Mouse (Mus musculus) liver, embryonic 11.5 days (tissue): Measurements from ENCODE around the gene Dscam. TPM values are rescaled to one million over a fixed set of nuclear protein-coding genes. Genes with fewer than 3 reads are reported as not detected.

Experiments used
- ATAC-seq: fragments of 200-750 bp; cut with Nextera tagmentation; replicated peaks from 2 replicates; pipeline ENCODE4 v1.8.0; 2017; ENCODE audit warnings: moderate number of reproducible peaks, mild to moderate bottlenecking, moderate TSS enrichment, moderate library complexity; ENCODE audit not compliant: low FRiP score
- DNase-seq: peaks from one replicate; pipeline ENCODE4 v3.0.0-alpha.2; 2017; ENCODE audit warnings: low spot score
- H3K27ac ChIP-seq: fragments of 300-500 bp; sonication (generic); 2 replicates; pipeline ENCODE4 v1.5.1; 2014; ENCODE audit warnings: mild to moderate bottlenecking, low read depth, low read length, control low read depth
- H3K27me3 ChIP-seq: fragments of 300-500 bp; sonication (generic); replicated peaks from 2 replicates; pipeline ENCODE4 v1.6.1; 2014; ENCODE audit warnings: low read length, mixed read lengths; ENCODE audit not compliant: control insufficient read depth, insufficient read depth
- H3K36me3 ChIP-seq: fragments of 300-500 bp; sonication (generic); 2 replicates; pipeline ENCODE4 v1.6.1; 2014; ENCODE audit warnings: mild to moderate bottlenecking, low read length, moderate library complexity, mixed read lengths; ENCODE audit not compliant: control insufficient read depth, insufficient read depth
- H3K4me1 ChIP-seq: fragments of 300-500 bp; sonication (generic); replicated peaks from 2 replicates; pipeline ENCODE4 v1.6.1; 2014; ENCODE audit warnings: low read length, mixed read lengths; ENCODE audit not compliant: control insufficient read depth, insufficient read depth
- H3K4me2 ChIP-seq: fragments of 300-500 bp; sonication (generic); 2 replicates; pipeline ENCODE4 v1.6.1; 2014; ENCODE audit warnings: mild to moderate bottlenecking, control low read depth, moderate library complexity
- H3K4me3 ChIP-seq: fragments of 300-500 bp; sonication (generic); 2 replicates; pipeline ENCODE4 v1.5.1; 2014; ENCODE audit warnings: low read depth, low read length, control low read depth
- H3K9ac ChIP-seq: fragments of 300-500 bp; sonication (generic); 2 replicates; pipeline ENCODE4 v1.6.1; 2014; ENCODE audit warnings: low read depth, low read length, control low read depth
- H3K9me3 ChIP-seq: fragments of 300-500 bp; sonication (generic); 2 replicates; pipeline ENCODE4 v1.6.1; 2016; ENCODE audit warnings: low read length, inconsistent platforms, mixed read lengths; ENCODE audit not compliant: control insufficient read depth
- WGBS: fragments of 180-500 bp; shearing (Covaris S2); extraction: QIAGEN DNeasy Blood & Tissue Kit; methylation state at CpG from one replicate; pipeline ENCODE4 v1.1.7; 2014; 5-methylcytosine and 5-hydroxymethylcytosine counted together
- polyA plus RNA-seq: library from polyadenylated mRNA; unstranded; fragments of >200 nt; fragmentation: Nextera tagmentation; extraction: Ambion mirVana; gene quantifications from 2 replicates; pipeline ENCODE4 v1.2.1, GENCODE M21; 2014

The Dscam gene
- polyA plus RNA-seq, 1 experiment from 2014 or later, result 0.04 TPM

- peak; percentile 41; the same call in 1 of the 2 replicates for ATAC-seq
- H3K9ac ChIP-seq, result no peak overlapping the region
- no peak overlapping the region for H3K4me2 ChIP-seq
- H3K4me1 ChIP-seq, result peaks cover 9% of the 10 kb centered on the region; the same call in 1 of the 2 replicates
- no peaks in the 10 kb centered on the region for H3K36me3 ChIP-seq
- H3K27ac ChIP-seq, result no peak overlapping the region
- no peaks in the 10 kb centered on the region for H3K9me3 ChIP-seq
- no peaks in the 10 kb centered on the region for H3K27me3 ChIP-seq
- 70% methylated on average over 2 of the region's 2 CpGs for WGBS
- DNase-seq, result no peak
- H3K4me3 ChIP-seq, result no peak overlapping the region
Observed at GRCm38 (mm10) chr16:96970412-96970811, 200.1 kb downstream of the Dscam start.

GRCm38 (mm10) chr16:96969643-96970042 lies 200.9 kb downstream of the Dscam start:
- no peak overlapping the region for H3K4me3 ChIP-seq
- H3K9me3 ChIP-seq, result no peaks in the 10 kb centered on the region
- H3K27me3 ChIP-seq, result no peaks in the 10 kb centered on the region
- no peak for DNase-seq
- H3K9ac ChIP-seq, result no peak overlapping the region
- H3K4me1 ChIP-seq, result peaks cover 9% of the 10 kb centered on the region; the same call in 1 of the 2 replicates
- H3K27ac ChIP-seq, result no peak overlapping the region
- H3K36me3 ChIP-seq, result no peaks in the 10 kb centered on the region
- no peak overlapping the region for H3K4me2 ChIP-seq
- 68% methylated on average over 2 of the region's 2 CpGs for WGBS
- peak; percentile 67 for ATAC-seq

GRCm38 (mm10) chr16:96968885-96969480 lies 201.6 kb downstream of the Dscam start:
- H3K27me3 ChIP-seq, result no peaks in the 10 kb centered on the region
- H3K9me3 ChIP-seq, result no peaks in the 10 kb centered on the region
- DNase-seq (no peak), ATAC-seq (no peak)
- no peak overlapping the region for H3K4me3 ChIP-seq
- peaks cover 9% of the 10 kb centered on the region; the same call in 1 of the 2 replicates for H3K4me1 ChIP-seq
- 35% methylated on average over 2 of the region's 2 CpGs for WGBS
- no peak overlapping the region for H3K9ac ChIP-seq
- H3K36me3 ChIP-seq, result no peaks in the 10 kb centered on the region
- no peak overlapping the region for H3K27ac ChIP-seq
- H3K4me2 ChIP-seq, result no peak overlapping the region

GRCm38 (mm10) chr16:96959695-96960094 lies 210.9 kb downstream of the Dscam start:
- H3K9ac ChIP-seq, result no peak overlapping the region
- no peak overlapping the region for H3K4me2 ChIP-seq
- no peaks in the 10 kb centered on the region for H3K4me1 ChIP-seq
- H3K27me3 ChIP-seq, result no peaks in the 10 kb centered on the region
- no peak for DNase-seq
- H3K27ac ChIP-seq, result no peak overlapping the region
- H3K36me3 ChIP-seq, result no peaks in the 10 kb centered on the region
- no peak for ATAC-seq
- WGBS, result 84% methylated on average over 3 of the region's 3 CpGs
- no peaks in the 10 kb centered on the region for H3K9me3 ChIP-seq
- no peak overlapping the region for H3K4me3 ChIP-seq

GRCm38 (mm10) chr16:96945468-96946302 lies 224.9 kb downstream of the Dscam start:
- Histone ChIP-seq H3K27ac (no peak overlapping the region), H3K4me3 (no peak overlapping the region), H3K4me2 (no peak overlapping the region), H3K27me3 (no peaks in the 10 kb centered on the region; the same call in 1 of the 2 replicates), H3K4me1 (no peaks in the 10 kb centered on the region), H3K9me3 (no peaks in the 10 kb centered on the region), H3K36me3 (no peaks in the 10 kb centered on the region), H3K9ac (no peak overlapping the region)
- 50% methylated on average over 11 of the region's 11 CpGs for WGBS
- ATAC-seq, result no peak
- DNase-seq, result no peak

GRCm38 (mm10) chr16:96943648-96944047 lies 226.9 kb downstream of the Dscam start:
- ATAC-seq, result no peak
- H3K4me3 ChIP-seq, result no peak overlapping the region
- no peak for DNase-seq
- H3K9ac ChIP-seq, result no peak overlapping the region
- no peak overlapping the region for H3K27ac ChIP-seq
- 75% methylated on average over 2 of the region's 2 CpGs for WGBS
- H3K9me3 ChIP-seq, result no peaks in the 10 kb centered on the region
- H3K27me3 ChIP-seq, result no peaks in the 10 kb centered on the region
- no peaks in the 10 kb centered on the region for H3K36me3 ChIP-seq
- no peaks in the 10 kb centered on the region for H3K4me1 ChIP-seq
- no peak overlapping the region for H3K4me2 ChIP-seq

- no peak overlapping the region for H3K4me3 ChIP-seq
- H3K9me3 ChIP-seq, result no peaks in the 10 kb centered on the region
- no peak overlapping the region for H3K27ac ChIP-seq
- ATAC-seq, result no peak
- H3K4me1 ChIP-seq, result no peaks in the 10 kb centered on the region
- no peak overlapping the region for H3K9ac ChIP-seq
- no peak overlapping the region for H3K4me2 ChIP-seq
- 80% methylated on average over 2 of the region's 2 CpGs for WGBS
- no peaks in the 10 kb centered on the region for H3K27me3 ChIP-seq
- H3K36me3 ChIP-seq, result no peaks in the 10 kb centered on the region
- no peak for DNase-seq
Observed at GRCm38 (mm10) chr16:96934795-96935194, 235.8 kb downstream of the Dscam start.

- ATAC-seq (no peak), DNase-seq (no peak)
- H3K9ac ChIP-seq, result no peak overlapping the region
- no peaks in the 10 kb centered on the region for H3K9me3 ChIP-seq
- H3K36me3 ChIP-seq, result no peaks in the 10 kb centered on the region
- no peak overlapping the region for H3K27ac ChIP-seq
- no peak overlapping the region for H3K4me3 ChIP-seq
- no peaks in the 10 kb centered on the region for H3K27me3 ChIP-seq
- no peak overlapping the region for H3K4me2 ChIP-seq
- no peaks in the 10 kb centered on the region for H3K4me1 ChIP-seq
- WGBS, result 89% methylated on average over 6 of the region's 6 CpGs
Observed at GRCm38 (mm10) chr16:96932211-96932610, 238.3 kb downstream of the Dscam start.

GRCm38 (mm10) chr16:96931771-96932170 lies 238.8 kb downstream of the Dscam start:
- DNase-seq (no peak), ATAC-seq (no peak)
- Histone ChIP-seq H3K36me3 (no peaks in the 10 kb centered on the region), H3K27me3 (no peaks in the 10 kb centered on the region), H3K4me1 (no peaks in the 10 kb centered on the region), H3K9me3 (no peaks in the 10 kb centered on the region), H3K4me3 (no peak overlapping the region), H3K27ac (no peak overlapping the region), H3K9ac (no peak overlapping the region), H3K4me2 (no peak overlapping the region)
- 70% methylated on average over 2 of the region's 2 CpGs for WGBS
